8 mouse cellular contexts compared by ENCODE assay signal in the genomic region with DNA sequence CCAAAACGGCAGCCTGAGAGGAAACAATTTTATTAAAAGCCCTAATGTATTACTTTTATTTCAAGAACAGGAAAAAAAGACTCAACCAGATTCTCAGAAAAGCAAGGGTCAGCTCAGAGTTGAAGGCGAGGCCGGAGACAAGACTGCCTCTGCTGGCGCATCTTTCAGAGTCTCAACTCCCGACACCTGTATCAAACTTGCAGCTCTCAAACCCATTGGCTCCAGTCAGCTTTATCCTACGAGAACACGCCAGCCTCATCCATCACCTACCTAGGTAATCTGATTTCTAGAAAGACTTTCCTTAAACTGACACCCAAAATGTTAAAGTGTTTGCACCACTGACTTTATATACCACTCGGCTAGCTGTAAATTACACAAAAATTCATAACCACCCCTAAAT. TPM values are rescaled to one million over a fixed set of nuclear protein-coding genes. Genes with fewer than 3 reads are reported as not detected.
A peak's percentile ranks its signal among the peaks of the same experiment; 100 is the strongest.
DNase-seq lines count a peak whose midpoint lies in the region; ATAC-seq and TF ChIP-seq lines count a peak whose summit lies in the region.

No protein-coding gene starts in this region.

- peak; percentile 5; the same call in 1 of the 2 replicates for ATAC-seq in forebrain, postnatal 0 days
- no peak for ATAC-seq in neural tube, embryonic 11.5 days (ENCODE audit: insufficient read depth, low FRiP score, low TSS enrichment)

- TF ChIP-seq CTCF in forebrain, postnatal 0 days (IDR thresholded peaks at IDR 0.05; ENCODE audit: low read depth), result peak; percentile 18

- H3K9ac ChIP-seq in forebrain, postnatal 0 days, result peak overlapping the region; percentile 95
- H3K9ac ChIP-seq in neural tube, embryonic 11.5 days (ENCODE audit: low read length), result peak overlapping the region; percentile 86; the same call in 1 of the 2 replicates

- WGBS in forebrain, postnatal 0 days, result 7% methylated on average over 8 of the region's 8 CpGs
- 13% methylated on average over 8 of the region's 8 CpGs for WGBS in limb, embryonic 10.5 days
- 10% methylated on average over 8 of the region's 8 CpGs for WGBS in neural tube, embryonic 11.5 days

- 0 out of 2 replicates have a peak, but pooled peaks cover 3% of the 10 kb centered on the region for H3K9me3 ChIP-seq in forebrain, postnatal 0 days (ENCODE audit: low read length)
- H3K9me3 ChIP-seq in limb, embryonic 10.5 days (replicated peaks), result no peaks in the 10 kb centered on the region
- no peaks in the 10 kb centered on the region for H3K9me3 ChIP-seq in neural tube, embryonic 11.5 days (ENCODE audit: control insufficient read depth, low read length)

- no peaks in the 10 kb centered on the region for H3K36me3 ChIP-seq in forebrain, postnatal 0 days (ENCODE audit: insufficient read depth)
- no peaks in the 10 kb centered on the region for H3K36me3 ChIP-seq in limb, embryonic 10.5 days
- H3K36me3 ChIP-seq in neural tube, embryonic 11.5 days (ENCODE audit: control insufficient read depth, insufficient read depth, low read length), result no peaks in the 10 kb centered on the region

- H3K4me2 ChIP-seq in forebrain, postnatal 0 days (ENCODE audit: low read depth), result peak overlapping the region; percentile 66
- peak overlapping the region; percentile 43 for H3K4me2 ChIP-seq in neural tube, embryonic 11.5 days (ENCODE audit: low read depth)

- H3K4me3 ChIP-seq in forebrain, postnatal 0 days (ENCODE audit: low read depth, low read length), result peak overlapping the region; percentile 73
- peak overlapping the region; percentile 89 for H3K4me3 ChIP-seq in limb, embryonic 10.5 days
- H3K4me3 ChIP-seq in neural tube, embryonic 11.5 days (ENCODE audit: low read depth, low read length), result peak overlapping the region; percentile 58

- intact Hi-C loops in gastrocnemius, postnatal 14 days (cut with DNase I; ENCODE audit: low total_unique reads), result no loop called here

- H3K27me3 ChIP-seq in forebrain, postnatal 0 days (ENCODE audit: insufficient read depth, low read length), result no peaks in the 10 kb centered on the region
- H3K27me3 ChIP-seq in limb, embryonic 10.5 days (ENCODE audit: low read depth, poor library complexity, severe bottlenecking), result no peaks in the 10 kb centered on the region
- no peaks in the 10 kb centered on the region for H3K27me3 ChIP-seq in neural tube, embryonic 11.5 days (ENCODE audit: control insufficient read depth, insufficient read depth, low read length)

- peak overlapping the region; percentile 98 for H3K27ac ChIP-seq in forebrain, postnatal 0 days (ENCODE audit: low read depth, low read length)
- H3K27ac ChIP-seq in limb, embryonic 10.5 days, result peak overlapping the region; percentile 98
- H3K27ac ChIP-seq in neural tube, embryonic 11.5 days (ENCODE audit: low read depth, low read length), result peak overlapping the region; percentile 89; the same call in 1 of the 2 replicates

- peaks cover 8% of the 10 kb centered on the region; the same call in 1 of the 2 replicates for H3K4me1 ChIP-seq in forebrain, postnatal 0 days (ENCODE audit: insufficient read depth)
- H3K4me1 ChIP-seq in limb, embryonic 10.5 days, result peaks cover 17% of the 10 kb centered on the region
- no peaks in the 10 kb centered on the region; the same call in 1 of the 2 replicates for H3K4me1 ChIP-seq in neural tube, embryonic 11.5 days (ENCODE audit: control insufficient read depth, insufficient read depth, low read length)

- peak; percentile 7 for DNase-seq in gastrocnemius, postnatal 14 days
- no peak for DNase-seq in gastrocnemius, adult 18-20 months (ENCODE audit: low spot score)
- DNase-seq in CD4-positive, CD25-positive, alpha-beta regulatory T cell, adult 2 months (ENCODE audit: low read depth, low spot score), result peak; percentile 46
- DNase-seq in cerebellum, adult 8-10 months, result peak; percentile 48
- no peak for DNase-seq in forebrain, postnatal 0 days
- peak; percentile 35 for DNase-seq in limb, embryonic 10.5 days (ENCODE audit: low spot score)
- DNase-seq in neural tube, embryonic 11.5 days (ENCODE audit: low spot score), result peak; percentile 44
- no peak for DNase-seq in ovary, adult 18-20 months (ENCODE audit: low spot score)

RNA-seq across cellular contexts. Expression of a gene that starts 1.1 kb away (rescaled TPM):
- 1 to 10 TPM; 4.9 to 5.2 TPM for total RNA-seq in gastrocnemius, postnatal 14 days (2021)
- 1 to 10 TPM; 1.2 to 1.6 TPM for total RNA-seq in gastrocnemius, adult 18-20 months (2021)
- total RNA-seq in forebrain, postnatal 0 days (2014; rRNA removed), result 21.1 and 22.7 TPM in 2 replicates
- polyA plus RNA-seq in forebrain, postnatal 0 days (2015; fragmentation: Nextera tagmentation; extraction: Ambion mirVana), result 9.2 and 19.1 TPM in 2 replicates
- polyA plus RNA-seq in limb, embryonic 10.5 days (2016; fragmentation: Nextera tagmentation; extraction: Ambion mirVana), result 6.2 and 8.2 TPM in 2 replicates
- polyA plus RNA-seq in neural tube, embryonic 11.5 days (2014; fragmentation: Nextera tagmentation; extraction: Ambion mirVana), result 7.4 and 7.9 TPM in 2 replicates

RNA-seq across cellular contexts. Expression of a gene that starts 40.6 kb away (rescaled TPM):
- total RNA-seq in gastrocnemius, postnatal 14 days (2021), result 1 to 10 TPM in 1 of 2 experiments, under 1 TPM in 1; 0.73 to 1.0 TPM
- under 1 TPM; 0.50 to 0.74 TPM for total RNA-seq in gastrocnemius, adult 18-20 months (2021)
- 5.5 and 7.7 TPM in 2 replicates for total RNA-seq in forebrain, postnatal 0 days (2014; rRNA removed)
- 2.0 and 2.7 TPM in 2 replicates for polyA plus RNA-seq in forebrain, postnatal 0 days (2015; fragmentation: Nextera tagmentation; extraction: Ambion mirVana)
- 1.1 and 1.8 TPM in 2 replicates for polyA plus RNA-seq in limb, embryonic 10.5 days (2016; fragmentation: Nextera tagmentation; extraction: Ambion mirVana)
- polyA plus RNA-seq in neural tube, embryonic 11.5 days (2014; fragmentation: Nextera tagmentation; extraction: Ambion mirVana), result 4.6 and 5.0 TPM in 2 replicates

Comparison
In these comparisons a context has a peak if more than half of its experiments do, and no peak if none do; other contexts are left out.
1. DNase-seq: peak in gastrocnemius, postnatal 14 days (single experiment), CD4-positive, CD25-positive, alpha-beta regulatory T cell, adult 2 months (single experiment), cerebellum, adult 8-10 months (single experiment), limb, embryonic 10.5 days (single experiment) and neural tube, embryonic 11.5 days (single experiment); none in gastrocnemius, adult 18-20 months (single experiment), forebrain, postnatal 0 days (single experiment) and ovary, adult 18-20 months (single experiment).
2. Peak in every context shown above with its lines, with median percentiles within 50 percentile points of each other: H3K27ac ChIP-seq and H3K4me3 ChIP-seq.